ENCODE assay signal across 14 mouse cellular contexts in genomic region chr17:29419976-29420739, GRCm38 (mm10). TPM values are rescaled to one million over a fixed set of nuclear protein-coding genes. Genes with fewer than 3 reads are reported as not detected.
DNase-seq lines count a peak whose midpoint lies in the region; ATAC-seq and TF ChIP-seq lines count a peak whose summit lies in the region.
"Had no signal": no experiment of that assay in that cellular context is flagged by ENCODE, and none has a peak within 500 bp of the region (broad histone marks: within the 10 kb centered on the region; RNA-seq: fewer than 3 reads in every experiment).

No protein-coding gene starts in this region.

- TF ChIP-seq CTCF in liver, adult 2 months (IDR thresholded peaks at IDR 0.05; ENCODE audit: low read depth, low read length) = no peak

- WGBS in liver, embryonic 11.5 days = 53% methylated on average over 12 of the region's 12 CpGs
- WGBS in liver, adult 2 months = 23% methylated on average over 12 of the region's 12 CpGs
- 75% methylated on average over 12 of the region's 12 CpGs for WGBS in kidney, embryonic 16.5 days

- peak; percentile 58 for DNase-seq in liver
- DNase-seq in liver, embryonic 11.5 days (ENCODE audit: low spot score) = no peak
- DNase-seq in heart, adult 8-10 months (ENCODE audit: low spot score) = peak; percentile 64
- peak; percentile 98 for DNase-seq in liver, adult 2 months (ENCODE audit: extremely low read depth, low read depth, low spot score)
- DNase-seq in spleen, postnatal 36 days (ENCODE audit: low spot score in 2 of 2) = peak; percentile 31 to 60
- no peak for DNase-seq in right cerebral cortex, adult 18-20 months
- DNase-seq: cerebellum, adult 9-11 months; kidney, adult 8-10 months; midbrain, embryonic 14.5 days; thymus, adult 18-20 months had no signal

- no peaks in the 10 kb centered on the region for H3K9me3 ChIP-seq in liver, embryonic 11.5 days (ENCODE audit: control insufficient read depth, low read length)
- no peaks in the 10 kb centered on the region for H3K9me3 ChIP-seq in kidney, embryonic 16.5 days (ENCODE audit: low read length)

- H3K9ac ChIP-seq in liver, embryonic 11.5 days (ENCODE audit: low read depth, low read length) = no peak overlapping the region
- H3K9ac ChIP-seq in liver, adult 2 months (ENCODE audit: low read depth, low read length) = no peak overlapping the region
- no peak overlapping the region for H3K9ac ChIP-seq in kidney, embryonic 16.5 days (replicated peaks; ENCODE audit: low read length)
- H3K9ac ChIP-seq: limb, embryonic 13.5 days had no signal

- no peak for TF ChIP-seq POLR2A in liver, adult 2 months (IDR thresholded peaks at IDR 0.05; ENCODE audit: extremely low read depth, insufficient read depth, low read length)

- no peak for ATAC-seq in liver, embryonic 11.5 days (replicated peaks; ENCODE audit: low FRiP score)
- no peak for ATAC-seq in kidney, embryonic 16.5 days (ENCODE audit: low FRiP score, low TSS enrichment)
- ATAC-seq: hindbrain, postnatal 0 days had no signal

- H3K4me1 ChIP-seq in liver, embryonic 11.5 days (replicated peaks; ENCODE audit: control insufficient read depth, insufficient read depth, low read length) = peaks cover 15% of the 10 kb centered on the region
- H3K4me1 ChIP-seq in liver, adult 2 months (ENCODE audit: control insufficient read depth, insufficient read depth, low read length) = peaks cover 38% of the 10 kb centered on the region
- H3K4me1 ChIP-seq in kidney, embryonic 16.5 days (ENCODE audit: insufficient read depth, low read length) = peaks cover 8% of the 10 kb centered on the region

- peaks cover 8% of the 10 kb centered on the region; the same call in 1 of the 2 replicates for H3K27me3 ChIP-seq in liver, embryonic 11.5 days (replicated peaks; ENCODE audit: control insufficient read depth, insufficient read depth, low read length)
- no peaks in the 10 kb centered on the region for H3K27me3 ChIP-seq in liver, adult 2 months (ENCODE audit: control insufficient read depth, insufficient read depth, low read length)
- H3K27me3 ChIP-seq in kidney, embryonic 16.5 days (ENCODE audit: insufficient read depth, low read length) = no peaks in the 10 kb centered on the region
- H3K27me3 ChIP-seq: limb, embryonic 13.5 days had no signal

- no peak overlapping the region for H3K27ac ChIP-seq in liver, embryonic 11.5 days (ENCODE audit: low read depth, low read length)
- H3K27ac ChIP-seq in liver, adult 2 months (replicated peaks; ENCODE audit: insufficient read depth, low read depth, low read length) = peak overlapping the region; percentile 82
- no peak overlapping the region for H3K27ac ChIP-seq in kidney, embryonic 16.5 days (ENCODE audit: low read length)
- H3K27ac ChIP-seq: hindbrain, postnatal 0 days; left cerebral cortex, adult 2 months; limb, embryonic 13.5 days had no signal

- no peaks in the 10 kb centered on the region for H3K36me3 ChIP-seq in liver, embryonic 11.5 days (ENCODE audit: control insufficient read depth, insufficient read depth, low read length)
- H3K36me3 ChIP-seq in liver, adult 2 months (ENCODE audit: control insufficient read depth, insufficient read depth, low read length) = no peaks in the 10 kb centered on the region
- H3K36me3 ChIP-seq in kidney, embryonic 16.5 days (ENCODE audit: insufficient read depth, low read length) = no peaks in the 10 kb centered on the region
- H3K36me3 ChIP-seq: limb, embryonic 13.5 days had no signal

- no peak overlapping the region for H3K4me2 ChIP-seq in liver, embryonic 11.5 days
- no peak overlapping the region for H3K4me2 ChIP-seq in kidney, embryonic 16.5 days (replicated peaks; ENCODE audit: low read depth, low read length)
- H3K4me2 ChIP-seq: limb, embryonic 13.5 days had no signal

- H3K4me3 ChIP-seq in liver, embryonic 11.5 days (ENCODE audit: low read depth, low read length) = no peak overlapping the region
- H3K4me3 ChIP-seq in liver, adult 2 months (ENCODE audit: insufficient read depth, low read depth, low read length) = no peak overlapping the region
- no peak overlapping the region for H3K4me3 ChIP-seq in kidney, embryonic 16.5 days (ENCODE audit: low read length)
- H3K4me3 ChIP-seq: left cerebral cortex, adult 2 months; limb, embryonic 13.5 days had no signal

- no peaks in the 10 kb centered on the region for H3K79me2 ChIP-seq in liver, adult 2 months (ENCODE audit: control insufficient read depth, insufficient read depth, low read length)

RNA-seq across cellular contexts. Expression of gene Fgd2, which starts 59.4 kb away (rescaled TPM):
- polyA plus RNA-seq in liver, embryonic 11.5 days (2014; fragmentation: Nextera tagmentation; extraction: Ambion mirVana) = 6.0 and 6.7 TPM in 2 replicates
- total RNA-seq in heart, adult 8-10 months (2022) = 1 to 10 TPM in 3 of 4 experiments, under 1 TPM in 1; 0.75 to 3.6 (median 1.5) TPM
- 7.6 and 8.9 TPM in 2 replicates for total RNA-seq in liver, adult 2 months (2014; rRNA removed)
- polyA plus RNA-seq in liver, adult 2 months (2012; rRNA removed) = 4.0 and 8.8 TPM in 2 replicates
- 14.4 and 16.2 TPM in 2 replicates for polyA plus RNA-seq in kidney, embryonic 16.5 days (2015; fragmentation: Nextera tagmentation; extraction: Ambion mirVana)

Comparison
In these comparisons a context has a peak if more than half of its experiments do, and no peak if none do; other contexts are left out.
1. DNase-seq: peak in liver (single experiment), heart, adult 8-10 months (single experiment), liver, adult 2 months (single experiment) and spleen, postnatal 36 days (2 of 2); none in liver, embryonic 11.5 days (single experiment) and right cerebral cortex, adult 18-20 months (single experiment).